In genomic region chr7:111452000-111452399, GRCm38 (mm10) we compare ENCODE assay signal across 26 mouse cellular contexts.
A peak's percentile ranks its signal among the peaks of the same experiment; 100 is the strongest.
DNase-seq lines count a peak whose midpoint lies in the region; ATAC-seq and TF ChIP-seq lines count a peak whose summit lies in the region.
"Had no signal": no experiment of that assay in that cellular context is flagged by ENCODE, and none has a peak within 500 bp of the region (broad histone marks: within the 10 kb centered on the region; RNA-seq: fewer than 3 reads in every experiment).

No protein-coding gene starts in this region.

- H3K4me3 ChIP-seq in heart, embryonic 10.5 days: no peak overlapping the region
- no peak overlapping the region for H3K4me3 ChIP-seq in lung, embryonic 16.5 days (ENCODE audit: low read length)
- no peak overlapping the region for H3K4me3 ChIP-seq in intestine, postnatal 0 days (ENCODE audit: low read depth, low read length)
- H3K4me3 ChIP-seq: forebrain, embryonic 10.5 days; forebrain, embryonic 13.5 days; heart, embryonic 12.5 days; heart, embryonic 15.5 days; hindbrain, embryonic 15.5 days had no signal

- no peaks in the 10 kb centered on the region for H3K9me3 ChIP-seq in heart, embryonic 10.5 days
- H3K9me3 ChIP-seq in lung, embryonic 16.5 days (ENCODE audit: control insufficient read depth, low read length): no peaks in the 10 kb centered on the region
- no peaks in the 10 kb centered on the region for H3K9me3 ChIP-seq in intestine, postnatal 0 days (ENCODE audit: control insufficient read depth)
- H3K9me3 ChIP-seq: forebrain, embryonic 10.5 days; forebrain, embryonic 13.5 days; heart, embryonic 12.5 days; heart, embryonic 15.5 days; hindbrain, embryonic 15.5 days had no signal

- H3K36me3 ChIP-seq in heart, embryonic 10.5 days: no peaks in the 10 kb centered on the region
- H3K36me3 ChIP-seq in lung, embryonic 16.5 days (ENCODE audit: control insufficient read depth, insufficient read depth, low read length): no peaks in the 10 kb centered on the region
- no peaks in the 10 kb centered on the region for H3K36me3 ChIP-seq in intestine, postnatal 0 days (ENCODE audit: control insufficient read depth, insufficient read depth)
- H3K36me3 ChIP-seq: forebrain, embryonic 10.5 days; G1E; heart, embryonic 12.5 days; heart, embryonic 15.5 days; hindbrain, embryonic 15.5 days had no signal

- no peak for TF ChIP-seq CTCF in intestine, postnatal 0 days (IDR thresholded peaks at IDR 0.05; ENCODE audit: low read depth)

- H3K27ac ChIP-seq in heart, embryonic 10.5 days: peak overlapping the region; percentile 29; the same call in 1 of the 2 replicates
- no peak overlapping the region for H3K27ac ChIP-seq in lung, embryonic 16.5 days (ENCODE audit: low read length)
- no peak overlapping the region for H3K27ac ChIP-seq in intestine, postnatal 0 days (ENCODE audit: low read depth, low read length)
- H3K27ac ChIP-seq: forebrain, embryonic 13.5 days; heart, embryonic 15.5 days; hindbrain, embryonic 15.5 days had no signal

- H3K4me1 ChIP-seq in heart, embryonic 10.5 days: peaks cover 19% of the 10 kb centered on the region; the same call in 1 of the 2 replicates
- peaks cover 8% of the 10 kb centered on the region for H3K4me1 ChIP-seq in lung, embryonic 16.5 days (replicated peaks; ENCODE audit: control insufficient read depth, insufficient read depth, low read length)
- H3K4me1 ChIP-seq in intestine, postnatal 0 days (replicated peaks; ENCODE audit: control insufficient read depth, insufficient read depth, low read length): no peaks in the 10 kb centered on the region
- H3K4me1 ChIP-seq: forebrain, embryonic 13.5 days had no signal

- 77% methylated on average over 1 of the region's 1 CpGs for WGBS in heart, embryonic 10.5 days
- WGBS in lung, embryonic 16.5 days: 24% methylated on average over 1 of the region's 1 CpGs
- WGBS in intestine, postnatal 0 days: 58% methylated on average over 1 of the region's 1 CpGs

- H3K9ac ChIP-seq in lung, embryonic 16.5 days (ENCODE audit: low read length): no peak overlapping the region
- no peak overlapping the region for H3K9ac ChIP-seq in intestine, postnatal 0 days (ENCODE audit: low read depth, low read length)
- H3K9ac ChIP-seq: forebrain, embryonic 13.5 days; heart, embryonic 12.5 days; heart, embryonic 15.5 days; hindbrain, embryonic 15.5 days had no signal

- no peak overlapping the region for H3K4me2 ChIP-seq in lung, embryonic 16.5 days (ENCODE audit: low read depth, low read length)
- no peak overlapping the region for H3K4me2 ChIP-seq in intestine, postnatal 0 days (replicated peaks; ENCODE audit: low read depth)
- H3K4me2 ChIP-seq: forebrain, embryonic 13.5 days; heart, embryonic 12.5 days; heart, embryonic 15.5 days; hindbrain, embryonic 15.5 days had no signal

- no peak for DNase-seq in heart, embryonic 10.5 days (ENCODE audit: low spot score)
- DNase-seq in heart, postnatal 4 days: no peak
- no peak for DNase-seq in lung, postnatal 25 days (ENCODE audit: low spot score)
- peak; percentile 27 for DNase-seq in lung, postnatal 14 days
- DNase-seq: adrenal gland, adult 2 months; adrenal gland, postnatal 14 days; B cell, adult 2 months; cerebellum, adult 11 months; cerebellum, adult 2 months; cerebellum, adult 9-11 months; cerebellum, postnatal 25 days; gastrocnemius, postnatal 10 days; gastrocnemius, postnatal 36 days; heart, postnatal 10 days; heart, postnatal 36 days had no signal

- no peaks in the 10 kb centered on the region for H3K27me3 ChIP-seq in heart, embryonic 10.5 days (ENCODE audit: insufficient read depth, poor library complexity, severe bottlenecking)
- H3K27me3 ChIP-seq in lung, embryonic 16.5 days (ENCODE audit: control insufficient read depth, insufficient read depth, low read depth, low read length): no peaks in the 10 kb centered on the region
- H3K27me3 ChIP-seq in intestine, postnatal 0 days (replicated peaks; ENCODE audit: control insufficient read depth, insufficient read depth, low read length): no peaks in the 10 kb centered on the region
- H3K27me3 ChIP-seq: CH12.LX; forebrain, embryonic 13.5 days; heart, embryonic 12.5 days; heart, embryonic 15.5 days; hindbrain, embryonic 15.5 days had no signal

- peak; percentile 78 for ATAC-seq in lung, embryonic 16.5 days (ENCODE audit: low read depth)
- ATAC-seq in intestine, postnatal 0 days: no peak
- ATAC-seq in granulocyte monocyte progenitor cell, adult 5-6 weeks (replicated peaks; ENCODE audit: poor library complexity, severe bottlenecking): no peak
- ATAC-seq: forebrain, embryonic 13.5 days; forebrain, embryonic 16.5 days had no signal
